Mouse (Mus musculus): Measurements from ENCODE around the gene Mrps6. TPM values are rescaled to one million over a fixed set of nuclear protein-coding genes. Genes with fewer than 3 reads are reported as not detected.

The Mrps6 gene
- polyA plus RNA-seq, 1 experiment = 129 TPM

DNA sequence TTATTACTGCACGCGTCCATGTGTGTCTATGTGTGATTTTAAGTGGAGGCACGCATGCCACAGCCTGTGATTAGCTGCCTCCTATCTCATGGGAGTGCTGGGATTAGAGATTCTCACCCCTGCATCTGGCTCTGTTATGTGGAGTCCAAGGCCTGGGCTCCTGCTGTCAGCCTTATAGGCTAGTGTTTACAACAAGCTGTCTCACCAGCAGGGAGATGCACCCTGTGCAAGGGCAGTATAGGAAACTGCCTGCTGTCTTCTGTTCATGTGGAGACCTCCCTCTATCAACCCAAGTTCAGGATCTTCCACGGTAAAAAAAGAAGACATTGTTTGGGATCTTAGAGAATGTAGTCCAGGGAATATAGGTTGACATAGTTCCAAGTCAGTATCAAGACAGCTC lies 92.9 kb downstream of the Mrps6 start:
- Histone ChIP-seq H3K4me3 (ENCODE audit: insufficient read depth, low read depth, low read length) (no peak overlapping the region), H3K27ac (ENCODE audit: insufficient read depth, low read depth, low read length) (no peak overlapping the region), H3K36me3 (ENCODE audit: control insufficient read depth, insufficient read depth, low read length) (no peaks in the 10 kb centered on the region), H3K4me1 (ENCODE audit: control insufficient read depth, insufficient read depth, low read length) (no peaks in the 10 kb centered on the region), H3K27me3 (replicated peaks; ENCODE audit: control insufficient read depth, insufficient read depth, low read length) (no peaks in the 10 kb centered on the region)
- TF ChIP-seq CTCF (conservative IDR thresholded peaks at IDR 0.05; ENCODE audit: insufficient read depth, insufficient read length, low read depth, low read length) (no peak), POLR2A (IDR thresholded peaks at IDR 0.05; ENCODE audit: low read depth, low read length) (no peak)
- 82% methylated on average over 4 of the region's 4 CpGs for WGBS
- DNase-seq = no peak

DNA sequence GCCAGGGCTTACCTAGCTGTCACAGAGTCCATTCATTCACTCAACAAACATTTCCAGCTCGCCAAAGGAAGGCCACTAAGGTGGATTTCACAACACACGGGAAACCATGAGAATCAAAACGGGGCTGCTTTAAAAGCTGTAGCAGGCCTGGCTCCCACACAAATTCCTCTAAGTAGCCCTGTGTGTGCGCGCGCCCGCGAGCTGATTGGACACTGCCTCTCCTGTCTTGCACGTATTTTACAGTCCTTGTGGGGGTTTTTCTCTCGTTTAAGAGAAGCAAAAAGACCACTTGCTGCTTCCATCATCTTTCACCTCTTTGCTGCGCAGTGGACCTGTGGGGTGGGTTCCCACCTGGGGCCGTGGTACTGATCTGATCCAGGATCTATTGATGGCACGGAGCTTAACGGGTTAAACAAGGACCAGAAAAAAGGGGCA lies 100.0 kb downstream of the Mrps6 start:
- H3K27ac ChIP-seq (ENCODE audit: insufficient read depth, low read depth, low read length) = peak overlapping the region; percentile 64
- no peak for TF ChIP-seq POLR2A (IDR thresholded peaks at IDR 0.05; ENCODE audit: low read depth, low read length)
- TF ChIP-seq CTCF (conservative IDR thresholded peaks at IDR 0.05; ENCODE audit: insufficient read depth, insufficient read length, low read depth, low read length) = no peak
- H3K27me3 ChIP-seq (replicated peaks; ENCODE audit: control insufficient read depth, insufficient read depth, low read length) = no peaks in the 10 kb centered on the region
- DNase-seq = peak; percentile 65
- H3K4me3 ChIP-seq (ENCODE audit: insufficient read depth, low read depth, low read length) = peak overlapping the region; percentile 45; the same call in 1 of the 2 replicates
- H3K4me1 ChIP-seq (ENCODE audit: control insufficient read depth, insufficient read depth, low read length) = peaks cover 5% of the 10 kb centered on the region; the same call in 1 of the 2 replicates
- 6% methylated on average over 14 of the region's 14 CpGs for WGBS
- H3K36me3 ChIP-seq (ENCODE audit: control insufficient read depth, insufficient read depth, low read length) = no peaks in the 10 kb centered on the region

- peak overlapping the region; percentile 45 for H3K4me3 ChIP-seq (ENCODE audit: insufficient read depth, low read depth, low read length)
- H3K27me3 ChIP-seq (replicated peaks; ENCODE audit: control insufficient read depth, insufficient read depth, low read length) = no peaks in the 10 kb centered on the region
- peak overlapping the region; percentile 89 for H3K27ac ChIP-seq (ENCODE audit: insufficient read depth, low read depth, low read length)
- 2% methylated on average over 30 of the region's 30 CpGs for WGBS
- TF ChIP-seq CTCF (conservative IDR thresholded peaks at IDR 0.05; ENCODE audit: insufficient read depth, insufficient read length, low read depth, low read length) (no peak), POLR2A (IDR thresholded peaks at IDR 0.05; ENCODE audit: low read depth, low read length) (peak; percentile 52)
- H3K36me3 ChIP-seq (ENCODE audit: control insufficient read depth, insufficient read depth, low read length) = no peaks in the 10 kb centered on the region
- peaks cover 5% of the 10 kb centered on the region; the same call in 1 of the 2 replicates for H3K4me1 ChIP-seq (ENCODE audit: control insufficient read depth, insufficient read depth, low read length)
- peak; percentile 85 for DNase-seq
These were observed 100.5 kb downstream of the Mrps6 start for GRCm38 (mm10) chr16:92158461-92159091.

DNA sequence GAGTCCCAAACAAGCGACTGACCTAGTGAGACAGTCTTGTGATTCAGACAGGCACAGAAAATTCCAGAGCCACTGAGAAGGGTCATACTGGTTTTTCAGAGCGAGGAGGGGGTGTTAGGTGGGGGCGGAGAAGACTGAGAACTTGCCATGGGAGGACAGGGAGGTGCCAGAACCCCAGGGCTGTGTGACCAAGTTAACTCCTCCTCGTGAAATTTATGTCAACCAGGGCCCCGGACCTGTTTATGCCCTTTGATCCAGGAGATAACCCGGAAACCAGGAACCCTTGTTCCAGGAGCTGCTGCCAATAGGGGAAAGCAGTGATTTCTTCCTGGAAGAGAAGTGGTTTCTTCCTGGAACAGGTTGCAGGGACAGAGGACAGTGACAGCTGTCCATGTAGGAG lies 101.0 kb downstream of the Mrps6 start:
- DNase-seq = peak; percentile 50
- WGBS = 15% methylated on average over 6 of the region's 6 CpGs
- H3K27ac ChIP-seq (ENCODE audit: insufficient read depth, low read depth, low read length) = peak overlapping the region; percentile 89

More for the DNA sequence above, 101.0 kb downstream of the Mrps6 start:
- Histone ChIP-seq H3K4me3 (ENCODE audit: insufficient read depth, low read depth, low read length) (no peak overlapping the region), H3K36me3 (ENCODE audit: control insufficient read depth, insufficient read depth, low read length) (no peaks in the 10 kb centered on the region), H3K4me1 (ENCODE audit: control insufficient read depth, insufficient read depth, low read length) (peaks cover 5% of the 10 kb centered on the region; the same call in 1 of the 2 replicates), H3K27me3 (replicated peaks; ENCODE audit: control insufficient read depth, insufficient read depth, low read length) (no peaks in the 10 kb centered on the region)
- TF ChIP-seq CTCF (conservative IDR thresholded peaks at IDR 0.05; ENCODE audit: insufficient read depth, insufficient read length, low read depth, low read length) (no peak), POLR2A (IDR thresholded peaks at IDR 0.05; ENCODE audit: low read depth, low read length) (no peak)

Other genes starting within 250 kb of the Mrps6 start
- gene Gm49711, start within 50 bp of the Mrps6 start, polyA plus RNA-seq (2012; rRNA removed) = 0.16 TPM in 1 of 2 replicates, not detected in the other
- gene Slc5a3, start 52 bp downstream of the Mrps6 start, polyA plus RNA-seq (2012; rRNA removed) = 17.1 and 17.6 TPM in 2 replicates
- not detected in 2 replicates for gene Kcne2, start 234.1 kb downstream of the Mrps6 start, polyA plus RNA-seq (2012; rRNA removed)
- 30.4 and 32.6 TPM in 2 replicates for gene Smim11, start 243.0 kb downstream of the Mrps6 start, polyA plus RNA-seq (2012; rRNA removed)